Mouse (Mus musculus): ENCODE data around the gene Tk1.

The Tk1 gene

DNA sequence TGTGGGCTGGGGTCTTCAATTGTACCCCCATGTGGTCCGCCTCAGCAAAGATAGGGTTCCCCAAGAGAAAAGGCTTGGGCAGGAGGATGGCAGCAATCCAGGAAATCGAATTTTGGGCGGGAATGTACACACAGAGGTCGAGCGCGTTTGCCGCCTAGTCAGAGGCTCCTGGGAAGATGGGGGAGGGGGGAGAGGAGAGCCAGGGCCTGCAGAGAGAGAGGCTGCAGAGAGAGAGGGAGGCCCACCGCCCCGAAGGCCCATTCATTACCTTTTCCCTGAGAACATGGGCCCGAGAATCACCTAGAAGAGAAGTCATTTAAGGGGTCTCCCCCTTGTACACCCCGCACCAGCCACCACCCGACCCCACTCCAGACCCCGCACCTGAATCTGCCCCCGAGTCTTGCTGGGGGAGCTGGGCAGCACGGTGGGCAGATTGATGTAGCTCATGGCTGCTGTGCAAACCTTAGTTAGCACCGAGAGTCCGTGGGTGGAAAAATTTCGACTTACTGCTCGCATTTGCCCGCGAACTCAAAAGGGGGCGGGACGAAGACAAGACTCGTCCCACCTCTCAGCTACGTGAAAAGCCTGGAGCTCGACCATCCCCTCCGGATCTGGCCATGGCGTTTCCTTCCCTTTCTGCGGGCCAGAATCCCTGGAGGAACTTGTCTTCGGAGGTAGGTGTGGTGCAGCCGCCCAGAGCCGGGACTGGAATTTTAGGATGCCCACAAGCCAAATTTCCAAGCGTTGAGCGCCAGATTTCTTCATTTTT, at the start of gene Tk1, which contains the start of gene Afmid:
TSS of gene Tk1 (minus strand) at position 760 of the 769 bp plus-strand sequence.
TSS of gene Afmid (plus strand) at position 592 of the 769 bp plus-strand sequence.
- peak; percentile 91 for DNase-seq (ENCODE audit: low read depth)

- DNase-seq (ENCODE audit: low read depth): no peak
These were observed 49.8 kb upstream of the Tk1 start for GRCm38 (mm10) chr11:117875681-117876080.

DNA sequence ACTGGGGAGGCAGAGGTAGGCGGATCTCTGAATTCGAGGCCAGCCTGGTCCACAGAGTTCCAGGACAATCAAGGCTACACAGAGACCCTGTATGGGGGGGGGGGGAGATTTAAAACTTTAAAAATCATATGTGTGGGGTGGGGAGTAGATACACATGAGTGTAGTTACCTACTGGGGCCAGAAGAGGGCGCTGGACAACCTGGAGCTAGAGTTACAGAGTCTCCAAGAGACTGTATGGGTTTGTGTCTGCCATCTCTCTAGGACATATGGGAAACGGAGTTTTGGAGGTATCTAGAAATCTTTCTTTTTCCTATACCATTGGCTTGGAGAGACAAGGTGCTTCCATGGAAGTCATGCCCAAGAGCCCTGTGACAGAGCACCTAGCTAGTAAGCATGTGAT, 48.5 kb upstream of the Tk1 start:
- DNase-seq (ENCODE audit: low read depth): peak; percentile 67

DNA sequence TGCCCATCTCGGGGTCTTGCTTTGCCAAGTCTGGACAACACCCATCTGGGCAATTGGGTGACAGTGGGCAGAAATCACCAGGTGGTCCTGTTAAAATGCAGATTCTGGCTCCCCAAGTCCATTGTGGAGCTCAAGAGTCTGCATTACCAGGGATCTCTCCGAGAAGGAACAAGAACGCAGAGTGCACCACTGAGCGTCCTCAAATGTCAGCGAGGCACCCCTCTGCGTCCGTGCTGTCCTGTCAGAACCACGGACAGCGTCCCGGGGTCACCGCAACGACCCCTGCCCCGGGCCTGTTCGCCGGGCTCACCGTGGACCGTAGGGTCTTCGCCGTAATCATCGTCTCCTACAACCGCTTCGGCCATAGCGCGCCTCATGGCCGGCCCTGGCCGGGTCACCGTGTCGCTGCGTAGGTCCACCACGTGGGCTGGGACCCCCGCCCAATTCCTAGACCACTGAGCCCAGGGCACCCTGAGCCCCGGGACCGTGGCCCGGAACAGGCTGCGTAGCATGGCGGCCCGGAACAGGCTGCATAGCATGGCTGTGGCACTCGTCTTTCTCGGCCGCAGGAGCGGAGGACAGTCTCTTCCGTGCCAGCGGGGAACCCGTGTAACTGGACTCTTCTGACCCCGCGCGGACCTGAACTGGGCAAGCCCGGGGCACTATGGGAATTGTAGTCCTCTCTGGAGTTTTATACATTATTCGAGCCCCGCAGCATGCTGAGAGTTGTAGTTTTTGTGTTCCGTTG, 47.1 kb upstream of the Tk1 start, which contains the start of gene Tha1:
TSS of gene Tha1 (minus strand) at position 621 of the 748 bp plus-strand sequence.
- peak; percentile 86 for DNase-seq (ENCODE audit: low read depth)

GRCm38 (mm10) chr11:117871911-117872584, 46.2 kb upstream of the Tk1 start:
- no peak for DNase-seq (ENCODE audit: low read depth)

- DNase-seq (ENCODE audit: low read depth): no peak
These were observed 45.5 kb upstream of the Tk1 start for GRCm38 (mm10) chr11:117871376-117871775.

- DNase-seq (ENCODE audit: low read depth): peak; percentile 81
These were observed 44.9 kb upstream of the Tk1 start for GRCm38 (mm10) chr11:117870688-117871365.

GRCm38 (mm10) chr11:117865988-117866387, 40.1 kb upstream of the Tk1 start:
- DNase-seq (ENCODE audit: low read depth): no peak

GRCm38 (mm10) chr11:117864805-117865204, 38.9 kb upstream of the Tk1 start:
- DNase-seq (ENCODE audit: low read depth): no peak

DNA sequence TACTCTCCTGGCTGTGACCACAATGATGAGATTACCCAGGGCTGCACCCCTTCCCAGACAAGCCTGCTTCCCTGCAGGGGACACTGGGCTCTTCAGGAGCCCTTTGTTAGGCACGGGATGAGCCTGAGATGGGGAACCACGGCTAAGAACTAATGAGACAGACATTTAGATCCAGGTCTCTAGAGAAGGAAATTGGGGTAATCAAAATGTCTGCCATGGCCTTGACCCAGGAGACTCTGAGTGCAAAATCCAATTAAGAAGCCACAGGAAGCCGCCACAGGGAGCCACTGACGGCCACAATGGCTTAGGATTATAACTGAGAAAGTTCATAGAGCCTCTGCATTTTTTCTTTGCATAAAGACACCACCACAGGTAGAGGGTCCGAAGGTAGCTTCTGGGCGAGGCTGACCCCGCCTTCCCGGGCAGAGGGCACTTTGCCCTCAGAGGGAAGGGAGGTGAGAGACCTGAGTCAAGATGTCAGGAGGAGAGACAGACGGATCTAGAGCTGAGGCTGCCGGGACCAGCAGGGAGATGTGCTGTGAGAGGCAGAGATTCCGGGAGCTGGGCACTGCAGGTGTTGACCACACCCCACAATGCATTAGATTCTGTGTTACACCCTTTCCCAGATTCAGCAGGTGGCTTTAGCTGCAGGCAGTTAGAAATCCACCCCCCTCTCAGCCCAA, 37.4 kb upstream of the Tk1 start:
- DNase-seq (ENCODE audit: low read depth): no peak

DNA sequence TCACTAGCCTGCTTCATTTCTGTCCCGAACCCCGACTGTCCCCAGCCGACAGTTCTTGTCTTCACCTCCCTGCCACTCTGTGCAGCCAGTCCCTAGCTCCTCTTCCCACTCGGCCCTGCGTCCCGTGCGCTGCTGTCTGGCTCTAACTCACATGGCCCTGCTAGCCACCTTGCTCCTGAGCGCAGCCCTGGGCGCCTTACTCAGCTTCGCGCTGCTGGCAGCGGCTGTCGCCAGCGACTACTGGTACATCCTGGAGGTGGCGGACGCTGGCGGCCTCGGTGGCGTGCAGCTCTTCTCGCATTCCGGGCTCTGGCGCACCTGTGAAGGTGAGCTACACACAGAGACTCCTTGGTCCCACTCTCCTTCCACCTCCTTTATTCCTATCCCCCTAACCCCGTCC, 34.7 kb upstream of the Tk1 start, which contains the start of gene Tmem235:
TSS of gene Tmem235 (plus strand) at position 152 of the 400 bp plus-strand sequence.
- no peak for DNase-seq (ENCODE audit: low read depth)

- no peak for DNase-seq (ENCODE audit: low read depth)
These were observed 32.5 kb upstream of the Tk1 start for GRCm38 (mm10) chr11:117858392-117858791.

DNA sequence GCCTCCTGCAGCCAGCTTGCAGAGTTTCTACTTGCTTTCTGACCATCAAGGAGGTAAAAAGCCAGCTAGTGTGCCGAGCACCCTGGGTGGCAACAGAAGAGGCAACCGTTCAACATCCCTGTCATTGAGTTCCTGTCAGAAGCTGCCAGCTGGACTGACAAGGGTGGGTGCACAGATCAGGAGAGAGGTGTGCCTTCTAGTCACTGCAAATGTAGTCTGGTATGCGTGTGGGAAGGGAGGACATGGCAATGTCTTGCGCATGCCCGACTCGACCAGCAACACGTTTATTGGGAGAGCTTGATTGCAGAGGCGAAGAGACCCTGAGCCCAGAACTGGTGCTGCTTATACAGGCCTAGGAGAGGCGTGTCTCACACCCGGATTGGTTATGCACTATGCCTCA, 31.6 kb upstream of the Tk1 start:
- DNase-seq (ENCODE audit: low read depth): no peak

GRCm38 (mm10) chr11:117855975-117856374, 30.1 kb upstream of the Tk1 start:
- no peak for DNase-seq (ENCODE audit: low read depth)

DNA sequence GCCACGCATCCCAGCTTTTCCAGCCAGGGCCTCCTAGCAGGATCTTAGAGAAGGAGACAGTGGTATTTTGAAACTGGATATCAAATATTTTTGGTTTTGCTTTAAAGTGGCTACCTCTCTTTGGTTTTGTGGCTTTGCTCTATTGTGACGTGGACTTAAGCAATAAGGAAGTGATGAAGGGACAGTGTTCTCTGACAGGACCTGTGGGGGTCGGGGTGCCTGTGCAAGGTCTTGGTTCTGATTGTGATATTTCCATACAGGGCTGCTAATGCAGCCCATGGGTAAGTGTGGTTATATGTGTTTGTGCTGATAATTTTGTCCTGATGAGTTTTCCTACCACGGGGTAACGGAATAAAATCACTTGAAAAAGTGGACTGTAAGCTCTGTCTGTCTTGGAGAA, 29.5 kb upstream of the Tk1 start:
- DNase-seq (ENCODE audit: low read depth): peak; percentile 53

GRCm38 (mm10) chr11:117854241-117854640, 28.3 kb upstream of the Tk1 start:
- DNase-seq (ENCODE audit: low read depth): no peak

DNA sequence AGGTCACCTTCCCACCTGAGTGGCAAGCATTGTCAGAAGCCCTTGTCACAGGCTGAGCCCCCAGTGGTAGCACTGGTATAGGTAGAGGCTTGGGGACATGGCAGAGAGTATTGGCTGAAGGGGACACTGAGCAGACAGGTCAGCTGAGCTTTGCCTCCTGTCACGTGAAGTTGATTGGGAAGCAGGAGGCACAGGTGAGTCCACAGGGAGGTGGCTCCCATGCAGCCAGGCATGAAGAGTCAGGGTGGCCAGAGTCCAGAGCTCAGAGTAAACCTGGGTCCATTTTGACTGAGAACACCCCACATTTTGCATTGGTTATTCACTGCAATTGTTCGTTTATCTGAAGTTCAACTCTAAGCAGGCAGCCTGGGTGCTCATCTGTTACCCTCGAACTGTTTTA, 27.0 kb upstream of the Tk1 start:
- DNase-seq (ENCODE audit: low read depth): no peak

- peak; percentile 97 for DNase-seq (ENCODE audit: low read depth)
These were observed 23.2 kb upstream of the Tk1 start, which contains the start of gene Birc5 for GRCm38 (mm10) chr11:117848985-117849671. Gene Birc5 (plus strand): TSS chr11:117849251.

GRCm38 (mm10) chr11:117848271-117848984, 22.5 kb upstream of the Tk1 start:
- DNase-seq (ENCODE audit: low read depth): no peak
